Mouse (Mus musculus): ENCODE measurements around the gene Chil6. TPM values are rescaled to one million over a fixed set of nuclear protein-coding genes. Genes with fewer than 3 reads are reported as not detected.
A peak's percentile ranks its signal among the peaks of the same experiment; 100 is the strongest.

Gene Chil6
- polyA plus RNA-seq (2012; rRNA removed) (0.04 and 0.08 TPM in 2 replicates), polyA plus RNA-seq (2014; fragmentation: Nextera tagmentation; extraction: Ambion mirVana) (not detected in 2 replicates)

DNA sequence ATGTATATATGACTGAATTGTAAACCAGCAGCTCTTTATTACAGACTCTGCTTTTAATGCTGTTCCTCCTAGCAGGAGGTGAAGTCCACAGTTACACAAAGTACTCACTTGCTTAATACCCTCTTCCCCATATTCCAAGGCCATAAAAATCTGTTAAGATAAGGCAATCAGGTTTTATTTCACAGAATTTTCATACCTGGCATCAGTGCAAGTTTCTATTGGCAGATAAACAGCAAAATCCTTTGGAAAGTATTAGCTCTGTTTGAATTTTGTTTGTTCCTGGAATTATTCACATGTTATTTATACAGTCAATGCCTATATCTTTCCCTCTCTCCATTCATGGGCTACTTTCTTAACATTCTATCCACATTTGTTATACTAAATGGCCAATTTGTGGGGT lies at the start of gene Chil6:
TSS of gene Chil6 (minus strand) at position 101 of the 400 bp plus-strand sequence.
- H3K9me3 ChIP-seq (ENCODE audit: control insufficient read depth, low read length), result no peaks in the 10 kb centered on the region
- no peaks in the 10 kb centered on the region for H3K27me3 ChIP-seq (ENCODE audit: control insufficient read depth, insufficient read depth, low read length)
- no peak within 1 kb of the TSS for H3K27ac ChIP-seq
- H3K9ac ChIP-seq (replicated peaks), result no peak within 1 kb of the TSS
- DNase-seq (ENCODE audit: low read depth in 3 of 3, low spot score in 3 of 3) (no peak), ATAC-seq (ENCODE audit: insufficient read depth) (no peak)
- H3K4me1 ChIP-seq (replicated peaks; ENCODE audit: control insufficient read depth in 2 of 2, insufficient read depth in 2 of 2, low read length in 1 of 2), result no peaks in the 10 kb centered on the region
- no peak within 1 kb of the TSS for H3K4me3 ChIP-seq (ENCODE audit: insufficient read depth in 1 of 2, low read depth in 2 of 2, low read length in 2 of 2)
- H3K36me3 ChIP-seq (replicated peaks; ENCODE audit: control insufficient read depth, insufficient read depth, low read depth), result no peaks in the 10 kb centered on the region
- TF ChIP-seq CTCF (IDR thresholded peaks at IDR 0.05; ENCODE audit: low read depth) (no peak), EP300 (IDR thresholded peaks at IDR 0.05; ENCODE audit: low read depth) (no peak)
- no peak within 1 kb of the TSS for H3K4me2 ChIP-seq (ENCODE audit: low read depth)

DNA sequence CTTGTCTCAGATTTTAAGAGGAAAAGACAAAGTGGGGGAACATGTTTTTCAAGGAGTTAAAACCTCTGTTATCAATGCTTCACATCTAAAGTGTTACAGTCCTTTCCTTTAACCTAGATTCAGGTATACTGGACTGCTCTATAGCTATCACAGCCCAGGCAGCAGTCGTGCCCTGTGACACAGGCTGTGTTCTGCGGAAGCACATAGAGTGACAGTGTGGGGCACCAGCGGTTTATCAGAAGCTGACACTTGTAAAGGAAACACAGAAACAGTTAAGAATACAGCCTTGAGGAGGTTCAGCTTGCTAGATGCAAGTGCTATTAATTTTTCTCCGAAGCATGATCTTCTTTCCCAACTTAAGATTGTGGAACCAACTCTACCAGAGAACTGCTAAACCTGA lies 46.6 kb upstream of the Chil6 start:
- Histone ChIP-seq H3K27me3 (ENCODE audit: control insufficient read depth, insufficient read depth, low read length) (no peaks in the 10 kb centered on the region), H3K4me2 (ENCODE audit: low read depth) (no peak overlapping the region), H3K27ac (no peak overlapping the region), H3K4me3 (ENCODE audit: insufficient read depth in 1 of 2, low read depth in 2 of 2, low read length in 2 of 2) (no peak overlapping the region), H3K4me1 (replicated peaks; ENCODE audit: control insufficient read depth in 2 of 2, insufficient read depth in 2 of 2, low read length in 1 of 2) (no peaks in the 10 kb centered on the region), H3K36me3 (replicated peaks; ENCODE audit: control insufficient read depth, insufficient read depth, low read depth) (no peaks in the 10 kb centered on the region), H3K9ac (replicated peaks) (no peak overlapping the region), H3K9me3 (ENCODE audit: control insufficient read depth, low read length) (no peaks in the 10 kb centered on the region)
- DNase-seq (ENCODE audit: low read depth in 3 of 3, low spot score in 3 of 3), result no peak
- no peak for ATAC-seq (ENCODE audit: insufficient read depth)
- TF ChIP-seq EP300 (IDR thresholded peaks at IDR 0.05; ENCODE audit: low read depth) (no peak), CTCF (IDR thresholded peaks at IDR 0.05; ENCODE audit: low read depth) (no peak)
- WGBS (ENCODE audit: insufficient replicate concordance), result 14% methylated on average over 4 of the region's 4 CpGs

DNA sequence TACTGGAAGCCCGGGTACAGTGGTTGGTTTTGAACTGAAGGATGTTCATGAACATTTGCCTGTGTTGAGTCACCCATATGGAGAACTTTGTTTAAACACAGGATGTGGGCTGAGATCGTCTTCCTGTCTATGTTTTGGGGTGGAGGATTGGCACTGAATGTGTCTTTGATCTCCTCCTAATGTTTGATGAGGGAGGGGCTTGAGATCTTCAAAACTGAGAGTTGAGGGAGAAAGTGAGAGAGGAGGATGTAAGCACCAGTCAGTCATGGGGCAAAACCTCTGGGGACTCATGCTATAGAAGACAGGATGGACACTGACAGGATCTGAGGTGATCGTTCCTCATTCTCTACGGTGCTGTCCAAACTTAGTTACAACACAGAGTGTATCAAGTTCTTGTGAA lies 43.6 kb upstream of the Chil6 start:
- Histone ChIP-seq H3K4me2 (ENCODE audit: low read depth) (no peak overlapping the region), H3K27ac (no peak overlapping the region), H3K4me1 (replicated peaks; ENCODE audit: control insufficient read depth in 2 of 2, insufficient read depth in 2 of 2, low read length in 1 of 2) (no peaks in the 10 kb centered on the region), H3K9ac (replicated peaks) (no peak overlapping the region), H3K9me3 (ENCODE audit: control insufficient read depth, low read length) (no peaks in the 10 kb centered on the region), H3K36me3 (replicated peaks; ENCODE audit: control insufficient read depth, insufficient read depth, low read depth) (no peaks in the 10 kb centered on the region), H3K27me3 (ENCODE audit: control insufficient read depth, insufficient read depth, low read length) (no peaks in the 10 kb centered on the region), H3K4me3 (ENCODE audit: insufficient read depth in 1 of 2, low read depth in 2 of 2, low read length in 2 of 2) (no peak overlapping the region)
- no peak for ATAC-seq (ENCODE audit: insufficient read depth)
- TF ChIP-seq EP300 (IDR thresholded peaks at IDR 0.05; ENCODE audit: low read depth), result no peak
- no peak for TF ChIP-seq CTCF (IDR thresholded peaks at IDR 0.05; ENCODE audit: low read depth)
- no peak for DNase-seq (ENCODE audit: low read depth in 3 of 3, low spot score in 3 of 3)
- 20% methylated on average over 4 of the region's 4 CpGs for WGBS (ENCODE audit: insufficient replicate concordance)

DNA sequence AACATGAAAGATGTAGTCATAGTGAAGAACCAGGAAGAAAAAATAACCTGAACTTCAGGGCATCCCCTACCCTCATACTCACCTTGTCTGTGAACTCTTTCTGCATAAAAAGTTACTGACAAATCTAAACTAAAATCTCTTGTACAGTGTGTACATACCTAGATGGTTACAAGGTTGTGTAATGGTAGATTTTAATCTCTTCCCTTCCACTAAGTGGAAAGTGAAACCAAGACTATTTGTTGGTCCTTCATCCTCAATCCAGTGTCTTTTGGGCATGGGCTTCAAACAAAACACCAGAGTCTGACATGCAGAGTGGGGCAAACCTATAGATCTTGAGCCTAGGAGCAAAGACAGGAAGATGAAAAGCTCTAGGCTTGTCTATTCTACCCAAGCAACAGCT lies 43.0 kb upstream of the Chil6 start:
- no peak overlapping the region for H3K27ac ChIP-seq
- DNase-seq (ENCODE audit: low read depth in 3 of 3, low spot score in 3 of 3), result no peak
- H3K27me3 ChIP-seq (ENCODE audit: control insufficient read depth, insufficient read depth, low read length), result no peaks in the 10 kb centered on the region
- no peak overlapping the region for H3K9ac ChIP-seq (replicated peaks)
- TF ChIP-seq EP300 (IDR thresholded peaks at IDR 0.05; ENCODE audit: low read depth), result no peak
- TF ChIP-seq CTCF (IDR thresholded peaks at IDR 0.05; ENCODE audit: low read depth), result no peak
- ATAC-seq (ENCODE audit: insufficient read depth), result no peak
- H3K9me3 ChIP-seq (ENCODE audit: control insufficient read depth, low read length), result no peaks in the 10 kb centered on the region
- H3K4me3 ChIP-seq (ENCODE audit: insufficient read depth in 1 of 2, low read depth in 2 of 2, low read length in 2 of 2), result no peak overlapping the region
- H3K4me2 ChIP-seq (ENCODE audit: low read depth), result no peak overlapping the region
- no peaks in the 10 kb centered on the region for H3K4me1 ChIP-seq (replicated peaks; ENCODE audit: control insufficient read depth in 2 of 2, insufficient read depth in 2 of 2, low read length in 1 of 2)
- H3K36me3 ChIP-seq (replicated peaks; ENCODE audit: control insufficient read depth, insufficient read depth, low read depth), result no peaks in the 10 kb centered on the region

DNA sequence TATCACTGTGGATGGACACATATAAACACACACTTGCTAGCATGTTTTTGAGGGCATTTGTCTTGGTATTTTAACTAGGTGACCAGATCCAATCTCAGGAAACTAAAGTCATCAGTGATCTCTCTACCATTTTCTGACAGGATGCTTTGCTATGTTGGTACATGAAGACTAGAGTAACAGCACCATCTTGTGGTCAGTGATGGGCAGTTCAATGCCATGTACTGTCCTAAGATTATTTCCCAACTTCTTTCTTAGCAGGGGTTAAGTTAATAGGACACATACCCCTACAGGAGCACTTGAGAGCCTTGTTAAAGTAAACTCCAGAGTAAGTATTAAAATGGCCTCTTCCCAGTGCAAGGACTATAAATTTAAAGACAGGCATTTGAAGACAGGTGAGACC lies 42.6 kb upstream of the Chil6 start:
- Histone ChIP-seq H3K9ac (replicated peaks) (no peak overlapping the region), H3K27me3 (ENCODE audit: control insufficient read depth, insufficient read depth, low read length) (no peaks in the 10 kb centered on the region), H3K9me3 (ENCODE audit: control insufficient read depth, low read length) (no peaks in the 10 kb centered on the region), H3K36me3 (replicated peaks; ENCODE audit: control insufficient read depth, insufficient read depth, low read depth) (no peaks in the 10 kb centered on the region), H3K4me3 (ENCODE audit: insufficient read depth in 1 of 2, low read depth in 2 of 2, low read length in 2 of 2) (no peak overlapping the region), H3K4me2 (ENCODE audit: low read depth) (no peak overlapping the region), H3K27ac (no peak overlapping the region), H3K4me1 (replicated peaks; ENCODE audit: control insufficient read depth in 2 of 2, insufficient read depth in 2 of 2, low read length in 1 of 2) (no peaks in the 10 kb centered on the region)
- TF ChIP-seq CTCF (IDR thresholded peaks at IDR 0.05; ENCODE audit: low read depth) (peak; percentile 63), EP300 (IDR thresholded peaks at IDR 0.05; ENCODE audit: low read depth) (no peak)
- ATAC-seq (ENCODE audit: insufficient read depth) (no peak), DNase-seq (ENCODE audit: low read depth in 3 of 3, low spot score in 3 of 3) (peak in 2 of 3 experiments; percentile 18 to 22)

Other genes starting within 250 kb of the Chil6 start
- 0.26 and 0.33 TPM in 2 replicates for gene Chil3, start 238.6 kb downstream of the Chil6 start, polyA plus RNA-seq (2012; rRNA removed)
- 1.7 TPM in 2 replicates for gene Chil3, start 238.6 kb downstream of the Chil6 start, polyA plus RNA-seq (2014; fragmentation: Nextera tagmentation; extraction: Ambion mirVana)
- gene Chil4, start 186.7 kb downstream of the Chil6 start, polyA plus RNA-seq (2012; rRNA removed), result not detected in 2 replicates
- gene Chil4, start 186.7 kb downstream of the Chil6 start, polyA plus RNA-seq (2014; fragmentation: Nextera tagmentation; extraction: Ambion mirVana), result not detected in 2 replicates
- gene Dennd2d, start 76.2 kb upstream of the Chil6 start, polyA plus RNA-seq (2012; rRNA removed), result 1.7 and 2.1 TPM in 2 replicates
- gene Dennd2d, start 76.2 kb upstream of the Chil6 start, polyA plus RNA-seq (2014; fragmentation: Nextera tagmentation; extraction: Ambion mirVana), result 4.0 and 4.2 TPM in 2 replicates
- gene Dram2, start 141.6 kb upstream of the Chil6 start, polyA plus RNA-seq (2012; rRNA removed), result 14.3 and 15.8 TPM in 2 replicates
- 28.3 and 29.9 TPM in 2 replicates for gene Dram2, start 141.6 kb upstream of the Chil6 start, polyA plus RNA-seq (2014; fragmentation: Nextera tagmentation; extraction: Ambion mirVana)
- 10.1 and 10.8 TPM in 2 replicates for gene Cept1, start 141.6 kb upstream of the Chil6 start, polyA plus RNA-seq (2012; rRNA removed)
- gene Cept1, start 141.6 kb upstream of the Chil6 start, polyA plus RNA-seq (2014; fragmentation: Nextera tagmentation; extraction: Ambion mirVana), result 27.1 and 27.6 TPM in 2 replicates